Mouse (Mus musculus) E14TG2a.4 (cell line): ENCODE measurements at regions not wholly inside any gene's neighbourhood (a gene's known extent, or its start where the extent isn't known, plus 50 kb on each side); places are given as distances from the start of the nearest gene placed in this dataset.

Experiments used
- CTCF ChIP-seq: conservative IDR thresholded peaks from 2 replicates; pipeline ENCODE4 v1.5.1; 2014; ENCODE audit warnings: low read length
- POU5F1 ChIP-seq: IDR thresholded peaks from 2 replicates; pipeline ENCODE4 v1.6.1; 2014; ENCODE audit warnings: low read length, borderline replicate concordance

- TF ChIP-seq CTCF (no peak), POU5F1 (no peak)
Measured at GRCm38 (mm10) chr2:75464429-75464828, 194.6 kb upstream of the Hnrnpa3 start.
